Mouse (Mus musculus): ENCODE measurements at regions not wholly inside any gene's neighbourhood (a gene's known extent, or its start where the extent isn't known, plus 50 kb on each side); places are given as distances from the start of the nearest gene placed in this dataset.
A peak's percentile ranks its signal among the peaks of the same experiment; 100 is the strongest.

DNA sequence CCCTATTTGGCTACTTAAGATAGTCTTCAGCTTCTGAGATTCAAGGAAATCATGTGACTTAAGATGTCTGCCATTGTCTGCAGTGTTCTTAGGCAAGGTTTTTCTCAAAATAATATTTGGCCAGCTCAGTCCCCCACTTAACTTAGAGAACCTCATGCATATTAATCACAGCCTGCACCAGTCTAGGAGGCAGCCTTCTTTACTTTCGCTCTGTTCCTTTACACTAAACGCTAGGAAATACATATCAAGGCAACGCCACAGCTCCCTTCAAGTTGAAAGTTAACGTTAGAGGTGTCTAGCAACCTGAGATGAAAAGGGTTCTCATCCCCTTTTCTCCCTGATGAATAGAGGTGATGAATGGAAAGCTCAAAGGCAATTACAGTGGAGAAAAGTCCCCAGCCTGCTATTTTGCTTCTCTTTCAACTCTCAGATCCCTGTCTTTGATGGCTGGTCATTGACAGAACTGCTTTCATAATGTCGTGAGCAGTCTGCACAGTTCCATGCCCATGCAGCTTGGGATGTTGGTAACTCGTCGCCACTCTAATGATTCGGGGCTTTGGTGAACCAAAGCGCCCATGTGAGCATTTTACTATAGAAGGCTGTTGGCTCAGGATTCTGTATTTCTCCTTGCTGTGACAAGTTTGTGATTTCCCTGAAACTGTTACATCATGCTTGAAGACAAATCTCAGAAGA is 483.0 kb upstream of the Gm10306 start:
- 55% methylated on average over 9 of the region's 9 CpGs for WGBS
- ATAC-seq, result no peak

DNA sequence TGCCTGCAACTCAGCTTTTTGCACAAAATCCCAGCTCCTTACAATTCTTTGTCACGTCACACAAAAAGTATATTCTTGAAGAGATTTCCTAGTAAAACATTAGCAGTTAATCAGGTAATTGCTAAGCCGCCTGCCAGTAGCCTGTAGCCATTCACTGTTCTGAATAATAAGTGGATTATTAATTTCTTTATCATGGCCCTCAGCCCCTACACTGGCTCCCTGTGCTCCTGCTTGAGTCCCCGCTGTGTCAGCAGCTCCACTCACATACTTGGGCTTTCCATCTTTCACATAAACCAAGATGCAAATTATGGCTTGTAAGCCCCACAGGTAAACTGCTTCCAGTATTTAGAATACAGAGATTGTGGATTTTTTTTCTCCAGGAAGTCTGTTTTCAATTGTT is 473.5 kb upstream of the Gm10306 start:
- H3K36me3 ChIP-seq (ENCODE audit: control insufficient read depth, insufficient read depth, low read length), result no peaks in the 10 kb centered on the region
- 57% methylated on average over 3 of the region's 3 CpGs for WGBS
- no peak overlapping the region for H3K4me2 ChIP-seq (ENCODE audit: low read length)
- H3K4me3 ChIP-seq (ENCODE audit: low read length), result no peak overlapping the region
- no peak; the same call in 1 of the 2 replicates for ATAC-seq
- no peaks in the 10 kb centered on the region for H3K4me1 ChIP-seq (ENCODE audit: control insufficient read depth, insufficient read depth, low read depth, low read length)
- no peaks in the 10 kb centered on the region for H3K9me3 ChIP-seq (ENCODE audit: control insufficient read depth, low read length)
- H3K27me3 ChIP-seq (replicated peaks; ENCODE audit: control insufficient read depth, insufficient read depth, low read length), result no peaks in the 10 kb centered on the region
- no peak overlapping the region for H3K27ac ChIP-seq (ENCODE audit: low read depth, low read length)
- H3K9ac ChIP-seq (ENCODE audit: low read depth, low read length), result no peak overlapping the region

More for the DNA sequence above, 483.0 kb upstream of the Gm10306 start:
- H3K4me3 ChIP-seq (ENCODE audit: low read length), result no peak overlapping the region
- H3K9me3 ChIP-seq (ENCODE audit: control insufficient read depth, low read length), result no peaks in the 10 kb centered on the region
- no peaks in the 10 kb centered on the region for H3K36me3 ChIP-seq (ENCODE audit: control insufficient read depth, insufficient read depth, low read length)
- H3K9ac ChIP-seq (ENCODE audit: low read depth, low read length), result no peak overlapping the region
- H3K27me3 ChIP-seq (replicated peaks; ENCODE audit: control insufficient read depth, insufficient read depth, low read length), result no peaks in the 10 kb centered on the region
- no peaks in the 10 kb centered on the region for H3K4me1 ChIP-seq (ENCODE audit: control insufficient read depth, insufficient read depth, low read depth, low read length)
- no peak overlapping the region for H3K27ac ChIP-seq (ENCODE audit: low read depth, low read length)
- no peak overlapping the region for H3K4me2 ChIP-seq (ENCODE audit: low read length)

DNA sequence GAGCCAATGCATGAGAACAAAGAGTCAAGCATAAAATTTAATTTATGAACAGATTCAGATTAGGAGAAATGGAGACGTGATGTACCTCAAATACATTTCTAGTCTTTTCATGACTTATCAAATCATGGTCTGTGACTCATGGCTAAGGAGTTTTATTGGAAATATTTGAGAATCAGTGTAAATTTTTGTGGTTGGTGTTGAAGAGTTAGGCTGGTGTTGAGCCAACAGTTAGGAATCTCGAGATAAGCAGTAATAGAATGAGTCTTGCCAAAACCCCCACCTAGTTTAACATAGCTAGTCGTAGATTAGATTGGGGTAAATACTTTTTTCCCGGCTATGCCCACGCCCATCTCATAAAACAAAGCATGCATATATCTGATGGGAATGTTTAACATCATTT is 462.0 kb upstream of the Gm10306 start:
- WGBS, result 81% methylated on average over 5 of the region's 5 CpGs
- H3K4me2 ChIP-seq (ENCODE audit: low read length), result no peak overlapping the region
- H3K4me3 ChIP-seq (ENCODE audit: low read length), result no peak overlapping the region
- no peak overlapping the region for H3K9ac ChIP-seq (ENCODE audit: low read depth, low read length)
- H3K27me3 ChIP-seq (replicated peaks; ENCODE audit: control insufficient read depth, insufficient read depth, low read length), result no peaks in the 10 kb centered on the region
- no peaks in the 10 kb centered on the region for H3K9me3 ChIP-seq (ENCODE audit: control insufficient read depth, low read length)
- no peak for ATAC-seq
- H3K4me1 ChIP-seq (ENCODE audit: control insufficient read depth, insufficient read depth, low read depth, low read length), result no peaks in the 10 kb centered on the region
- no peaks in the 10 kb centered on the region for H3K36me3 ChIP-seq (ENCODE audit: control insufficient read depth, insufficient read depth, low read length)
- H3K27ac ChIP-seq (ENCODE audit: low read depth, low read length), result no peak overlapping the region

DNA sequence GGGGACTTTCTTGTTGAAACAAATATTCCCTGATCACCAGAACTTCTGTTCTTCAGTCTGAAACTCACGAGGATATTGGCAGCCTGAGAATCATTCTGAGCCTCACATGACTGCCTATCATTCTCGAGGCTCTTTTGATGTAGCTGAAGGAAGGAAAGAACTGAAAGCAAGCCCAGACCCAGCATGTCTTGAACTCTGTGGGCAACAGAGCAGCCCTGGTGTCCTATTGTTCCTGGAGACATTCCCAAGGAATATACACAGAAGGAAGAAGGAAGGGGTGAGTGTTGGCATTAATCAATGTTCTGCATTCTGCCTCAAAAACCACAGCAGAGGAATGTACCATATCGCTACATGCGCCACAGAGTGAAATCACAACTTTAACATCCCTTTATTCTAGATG is 449.4 kb upstream of the Gm10306 start:
- Histone ChIP-seq H3K27me3 (replicated peaks; ENCODE audit: control insufficient read depth, insufficient read depth, low read length) (no peaks in the 10 kb centered on the region), H3K4me3 (ENCODE audit: low read length) (no peak overlapping the region), H3K36me3 (ENCODE audit: control insufficient read depth, insufficient read depth, low read length) (no peaks in the 10 kb centered on the region), H3K27ac (ENCODE audit: low read depth, low read length) (no peak overlapping the region), H3K4me1 (ENCODE audit: control insufficient read depth, insufficient read depth, low read depth, low read length) (no peaks in the 10 kb centered on the region), H3K9ac (ENCODE audit: low read depth, low read length) (no peak overlapping the region), H3K9me3 (ENCODE audit: control insufficient read depth, low read length) (no peaks in the 10 kb centered on the region), H3K4me2 (ENCODE audit: low read length) (no peak overlapping the region)
- WGBS, result 79% methylated on average over 4 of the region's 4 CpGs
- no peak for ATAC-seq

DNA sequence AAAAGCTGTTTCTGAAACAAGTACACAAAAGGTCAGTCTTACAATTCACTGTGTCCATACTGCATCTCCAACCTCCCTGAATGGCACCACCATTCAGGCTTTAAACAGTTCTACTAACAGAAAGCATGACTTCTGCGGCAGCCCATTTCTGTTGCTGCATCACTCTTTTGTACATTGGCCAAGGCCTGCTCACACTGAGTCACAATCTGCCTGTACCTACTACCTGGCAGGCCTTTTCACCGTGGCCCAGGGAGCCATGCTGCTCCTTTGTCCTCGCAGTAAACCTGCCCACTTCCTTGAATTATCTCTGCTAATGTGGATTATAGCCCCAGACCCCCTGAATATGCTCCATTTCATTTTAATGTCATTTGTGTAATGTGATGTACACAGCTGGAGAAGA is 439.5 kb upstream of the Gm10306 start:
- Histone ChIP-seq H3K9me3 (ENCODE audit: control insufficient read depth, low read length) (no peaks in the 10 kb centered on the region), H3K36me3 (ENCODE audit: control insufficient read depth, insufficient read depth, low read length) (no peaks in the 10 kb centered on the region), H3K27ac (ENCODE audit: low read depth, low read length) (no peak overlapping the region), H3K4me1 (ENCODE audit: control insufficient read depth, insufficient read depth, low read depth, low read length) (no peaks in the 10 kb centered on the region), H3K9ac (ENCODE audit: low read depth, low read length) (no peak overlapping the region), H3K27me3 (replicated peaks; ENCODE audit: control insufficient read depth, insufficient read depth, low read length) (no peaks in the 10 kb centered on the region), H3K4me2 (ENCODE audit: low read length) (no peak overlapping the region), H3K4me3 (ENCODE audit: low read length) (no peak overlapping the region)
- 73% methylated on average over 3 of the region's 3 CpGs for WGBS
- no peak for ATAC-seq

DNA sequence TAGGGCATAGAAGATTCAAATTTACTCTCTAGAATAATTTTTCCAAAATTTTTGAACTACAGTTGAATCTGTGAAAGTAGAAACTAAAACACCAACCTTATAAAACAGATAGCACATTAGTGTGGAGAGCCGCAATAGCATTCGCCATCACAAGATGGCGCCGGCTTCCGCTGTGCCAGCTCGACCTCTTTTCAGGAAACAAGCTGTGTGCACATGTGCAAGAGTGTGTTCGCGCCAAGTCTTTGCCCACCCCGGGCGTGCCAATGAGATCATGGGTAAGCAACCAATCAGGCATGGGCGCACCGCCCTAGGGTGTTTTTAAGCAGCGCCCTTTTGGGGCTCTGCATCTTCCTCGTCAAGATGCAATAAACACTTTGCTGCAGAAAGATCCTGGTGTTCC is 432.2 kb upstream of the Gm10306 start:
- Histone ChIP-seq H3K9me3 (ENCODE audit: control insufficient read depth, low read length) (no peaks in the 10 kb centered on the region), H3K27ac (ENCODE audit: low read depth, low read length) (no peak overlapping the region), H3K27me3 (replicated peaks; ENCODE audit: control insufficient read depth, insufficient read depth, low read length) (no peaks in the 10 kb centered on the region), H3K4me1 (ENCODE audit: control insufficient read depth, insufficient read depth, low read depth, low read length) (no peaks in the 10 kb centered on the region), H3K36me3 (ENCODE audit: control insufficient read depth, insufficient read depth, low read length) (no peaks in the 10 kb centered on the region), H3K4me3 (ENCODE audit: low read length) (no peak overlapping the region), H3K4me2 (ENCODE audit: low read length) (no peak overlapping the region), H3K9ac (ENCODE audit: low read depth, low read length) (no peak overlapping the region)
- WGBS, result 79% methylated on average over 14 of the region's 14 CpGs
- no peak for ATAC-seq

DNA sequence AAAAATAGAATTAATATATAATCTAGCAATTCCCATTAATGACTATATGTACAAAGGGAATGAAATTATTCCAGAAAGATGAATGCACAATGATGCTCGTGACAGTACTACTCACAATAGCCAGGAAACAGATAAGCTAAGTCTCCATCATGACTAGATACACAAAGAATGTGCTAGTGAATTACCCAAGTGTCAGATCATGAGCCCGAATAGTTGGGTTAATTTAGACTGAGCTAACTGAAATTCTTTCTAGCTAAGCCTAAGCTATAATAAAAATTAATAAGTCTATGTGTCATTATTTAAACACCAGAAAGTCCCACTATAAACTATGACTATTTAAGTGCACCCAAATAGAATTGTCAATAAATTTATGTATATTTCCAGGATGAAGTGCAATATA is 418.4 kb upstream of the Gm10306 start:
- Histone ChIP-seq H3K9ac (ENCODE audit: low read depth, low read length) (no peak overlapping the region), H3K27ac (ENCODE audit: low read depth, low read length) (no peak overlapping the region), H3K36me3 (ENCODE audit: control insufficient read depth, insufficient read depth, low read length) (no peaks in the 10 kb centered on the region), H3K27me3 (replicated peaks; ENCODE audit: control insufficient read depth, insufficient read depth, low read length) (no peaks in the 10 kb centered on the region), H3K9me3 (ENCODE audit: control insufficient read depth, low read length) (no peaks in the 10 kb centered on the region), H3K4me1 (ENCODE audit: control insufficient read depth, insufficient read depth, low read depth, low read length) (no peaks in the 10 kb centered on the region), H3K4me3 (ENCODE audit: low read length) (no peak overlapping the region), H3K4me2 (ENCODE audit: low read length) (no peak overlapping the region)
- WGBS, result 76% methylated on average over 2 of the region's 2 CpGs
- ATAC-seq, result no peak

DNA sequence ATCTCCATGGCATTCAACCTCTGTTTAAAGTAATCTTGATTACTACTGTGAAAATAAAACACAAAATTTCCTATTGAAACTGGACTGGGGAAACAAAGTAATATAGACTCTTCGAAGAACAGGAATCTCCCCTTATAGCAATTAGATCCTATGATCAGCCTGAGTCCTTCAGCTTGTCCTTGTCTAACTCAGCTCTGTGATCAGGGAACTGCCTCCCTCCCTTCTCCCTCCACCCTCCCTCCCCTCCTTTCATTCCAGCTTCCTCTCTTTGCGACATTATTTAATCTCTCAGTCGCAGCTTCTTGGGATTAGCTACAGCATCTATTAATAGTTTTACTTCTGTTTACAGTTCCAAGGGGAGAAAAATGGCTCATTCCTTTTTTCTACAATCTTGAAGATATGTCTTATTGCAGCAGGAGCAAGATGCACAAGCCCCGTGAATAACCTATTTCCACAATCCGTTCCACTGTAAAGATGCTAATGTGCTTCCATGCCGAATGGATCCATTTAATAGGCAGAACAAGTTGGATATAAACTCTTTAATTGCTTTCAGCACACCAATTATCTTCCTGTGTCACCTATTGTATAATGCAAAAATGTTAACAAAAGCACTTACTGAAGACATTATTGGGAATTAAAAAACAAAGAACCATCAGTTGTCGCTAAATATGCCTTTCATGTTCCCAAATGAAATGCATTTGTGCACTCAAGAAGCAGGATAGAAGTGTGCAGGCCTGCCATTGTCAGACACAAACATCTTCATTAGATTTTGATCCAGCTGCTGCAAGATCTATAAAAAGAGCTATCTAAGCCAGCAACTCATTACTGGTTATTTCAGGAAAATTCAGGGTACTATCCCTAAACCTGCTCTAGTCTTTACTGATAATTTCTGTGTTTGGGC is 411.2 kb upstream of the Gm10306 start:
- Histone ChIP-seq H3K9me3 (ENCODE audit: control insufficient read depth, low read length) (no peaks in the 10 kb centered on the region), H3K4me3 (ENCODE audit: low read length) (no peak overlapping the region), H3K9ac (ENCODE audit: low read depth, low read length) (no peak overlapping the region), H3K4me1 (ENCODE audit: control insufficient read depth, insufficient read depth, low read depth, low read length) (no peaks in the 10 kb centered on the region; the same call in 1 of the 2 replicates), H3K36me3 (ENCODE audit: control insufficient read depth, insufficient read depth, low read length) (no peaks in the 10 kb centered on the region), H3K4me2 (ENCODE audit: low read length) (no peak overlapping the region), H3K27me3 (replicated peaks; ENCODE audit: control insufficient read depth, insufficient read depth, low read length) (no peaks in the 10 kb centered on the region), H3K27ac (ENCODE audit: low read depth, low read length) (no peak overlapping the region)
- WGBS, result 29% methylated on average over 7 of the region's 7 CpGs
- ATAC-seq, result peak; percentile 68; the same call in 1 of the 2 replicates

DNA sequence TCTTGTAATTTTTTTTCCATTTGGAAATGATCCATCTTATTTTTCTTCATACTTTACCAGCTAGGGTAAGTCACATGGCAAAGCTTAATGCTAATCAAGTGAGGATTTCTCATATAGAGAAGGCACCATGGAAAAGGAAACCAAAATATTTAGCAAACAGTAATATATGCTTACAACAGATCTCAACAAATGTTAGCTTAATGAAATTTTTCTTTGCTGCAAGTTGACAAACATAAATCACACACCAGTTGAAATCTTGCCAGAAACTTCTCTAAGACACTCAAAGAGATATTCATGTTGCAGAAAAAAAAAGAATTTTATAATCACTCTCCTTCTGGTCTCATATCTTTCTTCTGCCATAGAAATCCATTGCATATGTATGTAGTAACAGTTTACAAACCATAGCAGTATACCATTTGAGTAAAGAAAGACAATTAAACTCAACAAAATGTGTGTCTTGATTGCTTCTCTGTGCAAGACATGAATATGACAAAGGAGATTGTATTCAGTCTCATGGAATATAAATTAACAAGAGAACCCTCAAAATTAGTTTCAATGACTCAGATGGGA is 408.3 kb upstream of the Gm10306 start:
- no peaks in the 10 kb centered on the region for H3K36me3 ChIP-seq (ENCODE audit: control insufficient read depth, insufficient read depth, low read length)
- H3K9me3 ChIP-seq (ENCODE audit: control insufficient read depth, low read length), result no peaks in the 10 kb centered on the region
- no peak overlapping the region for H3K27ac ChIP-seq (ENCODE audit: low read depth, low read length)
- no peak overlapping the region for H3K4me3 ChIP-seq (ENCODE audit: low read length)
- no peak for ATAC-seq
- H3K9ac ChIP-seq (ENCODE audit: low read depth, low read length), result no peak overlapping the region
- H3K4me2 ChIP-seq (ENCODE audit: low read length), result no peak overlapping the region
- H3K4me1 ChIP-seq (ENCODE audit: control insufficient read depth, insufficient read depth, low read depth, low read length), result no peaks in the 10 kb centered on the region; the same call in 1 of the 2 replicates
- no peaks in the 10 kb centered on the region for H3K27me3 ChIP-seq (replicated peaks; ENCODE audit: control insufficient read depth, insufficient read depth, low read length)

All from hindbrain, embryonic 16.5 days (tissue).